Mouse (Mus musculus) cerebellum, adult 9-10 months (tissue): ENCODE results near the gene Zfp672.

Experiments
- DNase-seq: peaks from one replicate; pipeline ENCODE4 v3.0.0; 2022

Zfp672 gene

GRCm38 (mm10) chr11:58282518-58282917 is 47.6 kb downstream of the Zfp672 start:
- DNase-seq = no peak

DNA sequence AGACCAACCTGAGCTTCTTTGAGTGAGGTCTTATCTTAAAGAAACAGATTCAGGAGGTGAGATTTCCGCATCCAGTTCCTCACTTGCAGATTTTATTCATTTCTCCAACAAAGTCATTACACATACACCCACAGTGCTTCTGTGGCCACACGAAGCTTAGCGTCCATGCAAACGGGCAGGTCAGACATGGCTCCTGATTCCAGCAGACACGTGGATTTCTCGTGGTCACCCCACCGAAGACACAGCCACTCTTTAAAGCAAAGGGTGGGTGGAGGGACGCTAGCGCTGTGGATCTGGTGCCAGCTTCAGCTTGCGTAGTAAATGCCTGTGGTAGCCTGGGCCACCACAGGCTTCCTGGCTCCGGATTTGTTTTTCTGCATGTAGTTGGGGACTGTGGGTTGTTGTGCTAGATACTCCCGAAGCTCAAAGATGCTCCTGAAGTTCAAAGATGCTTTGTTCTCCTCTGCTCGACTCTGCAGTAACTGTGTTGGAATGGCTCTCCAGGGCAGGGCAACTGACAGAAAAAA is 48.1 kb downstream of the Zfp672 start:
- DNase-seq = no peak

DNA sequence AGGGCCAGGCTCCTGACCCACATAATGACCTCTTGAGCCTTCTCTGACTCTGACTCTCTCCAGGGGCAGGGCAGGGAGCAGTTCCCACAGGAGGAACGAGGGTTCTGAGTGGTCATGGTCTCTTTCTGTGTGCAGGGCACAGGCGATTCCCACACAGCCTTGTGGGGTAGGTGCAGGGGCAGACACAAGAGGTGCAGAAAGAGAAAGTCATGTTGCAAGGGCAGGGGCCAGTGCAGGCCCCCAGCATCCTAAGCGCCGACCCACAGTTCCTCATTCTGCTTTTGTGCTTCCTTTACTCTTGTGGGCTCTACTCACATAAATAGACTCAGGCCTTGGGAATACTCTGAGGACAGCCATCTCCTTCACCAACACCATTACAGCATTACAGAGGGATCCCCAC is 54.4 kb downstream of the Zfp672 start:
- DNase-seq = no peak

GRCm38 (mm10) chr11:58274572-58274971 is 55.6 kb downstream of the Zfp672 start, which contains the start of gene 4930438A08Rik:
Gene 4930438A08Rik (plus strand): TSS chr11:58274799.
- DNase-seq = no peak

DNA sequence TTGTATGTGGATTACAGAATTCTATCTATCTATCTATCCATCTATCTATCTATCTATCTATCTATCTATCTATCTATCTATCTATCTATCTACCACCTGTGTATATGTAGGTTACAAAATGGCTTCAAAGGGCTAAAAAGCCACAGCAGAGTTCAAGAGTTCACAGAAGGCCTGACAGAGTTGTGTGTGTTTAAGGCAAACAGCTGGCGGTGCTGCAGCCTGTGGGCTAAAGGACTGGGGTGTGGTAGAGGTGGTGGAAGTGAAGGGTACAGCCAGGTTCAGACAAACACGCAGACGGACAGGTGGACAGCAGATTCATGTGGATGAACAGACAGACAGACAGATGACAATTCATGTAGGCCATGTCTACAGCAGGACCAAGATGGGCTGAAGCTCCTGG is 61.9 kb downstream of the Zfp672 start:
- no peak for DNase-seq
